Mouse (Mus musculus): ENCODE measurements around the gene Dpyd. TPM values are rescaled to one million over a fixed set of nuclear protein-coding genes. Genes with fewer than 3 reads are reported as not detected.

The Dpyd gene
- polyA plus RNA-seq, 3 experiments from 2014 or later: not detected

DNA sequence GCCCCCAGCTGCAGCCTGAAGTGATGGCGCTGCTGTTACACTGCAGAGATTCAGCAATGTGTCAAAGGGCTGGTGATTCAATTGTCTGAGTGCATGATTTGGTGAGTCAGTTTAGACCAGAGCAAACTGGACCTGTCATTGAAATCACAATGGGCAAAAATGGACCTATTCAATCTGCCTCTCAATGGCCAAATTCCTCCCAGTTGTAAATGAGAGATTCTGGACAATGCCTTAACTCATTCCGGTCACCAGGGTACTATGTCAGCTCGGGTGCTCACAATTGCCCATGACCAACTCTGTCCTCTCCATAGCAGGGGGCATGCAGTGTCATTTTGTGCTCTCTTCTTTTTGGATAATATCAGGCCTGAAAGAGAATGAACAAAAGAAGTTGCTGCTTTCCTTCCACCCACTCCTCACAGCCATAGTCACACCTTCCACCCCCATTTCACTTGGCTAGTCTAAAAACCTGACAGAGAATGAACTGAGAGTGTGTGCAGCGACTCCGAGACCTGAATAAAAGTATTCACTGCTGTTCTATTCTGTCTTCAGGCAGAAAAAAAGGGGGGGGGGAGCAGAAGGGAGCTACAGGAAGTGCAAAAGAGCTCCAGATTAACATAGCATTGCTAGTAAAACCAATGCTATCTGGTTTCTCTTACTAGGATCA lies 533.4 kb downstream of the Dpyd start:
- no peak for ATAC-seq

DNA sequence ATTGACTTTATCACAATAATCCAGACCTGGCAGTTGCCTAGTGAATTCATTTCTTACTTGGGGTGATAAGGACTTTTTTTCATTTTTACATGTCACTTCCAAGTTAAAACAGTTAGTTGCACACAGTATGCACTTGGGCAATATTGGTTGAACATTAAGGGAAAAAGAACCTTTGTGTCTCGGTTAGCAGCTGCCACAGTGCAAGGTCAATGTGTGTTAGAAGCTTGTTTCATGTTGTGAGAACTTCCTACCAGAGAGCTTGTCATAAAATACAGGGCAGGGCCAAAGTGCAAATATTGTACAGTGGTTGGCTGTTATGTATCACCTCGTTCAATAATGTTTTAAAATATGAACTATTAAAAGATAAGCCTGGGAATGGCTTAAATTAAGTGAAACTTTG lies 564.1 kb downstream of the Dpyd start:
- no peak for ATAC-seq

DNA sequence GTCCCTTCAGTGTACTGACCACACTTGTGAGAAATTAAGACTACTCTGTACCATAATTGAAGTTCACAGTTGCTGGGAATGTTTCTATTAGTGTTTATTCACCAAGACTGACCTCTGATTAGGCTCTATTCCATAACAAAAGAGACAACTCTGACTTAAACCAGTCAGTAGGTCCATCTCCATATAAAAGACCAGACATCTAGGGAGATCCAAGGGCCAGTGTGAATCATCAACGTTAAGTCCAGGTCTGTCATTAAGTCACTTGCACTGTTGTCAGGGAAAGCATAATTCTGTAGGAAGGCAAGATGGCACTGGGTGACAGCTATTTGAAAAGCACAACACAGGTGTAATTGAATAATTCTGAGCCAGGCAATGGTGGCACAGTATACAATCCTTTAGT lies 566.1 kb downstream of the Dpyd start:
- no peak for ATAC-seq

DNA sequence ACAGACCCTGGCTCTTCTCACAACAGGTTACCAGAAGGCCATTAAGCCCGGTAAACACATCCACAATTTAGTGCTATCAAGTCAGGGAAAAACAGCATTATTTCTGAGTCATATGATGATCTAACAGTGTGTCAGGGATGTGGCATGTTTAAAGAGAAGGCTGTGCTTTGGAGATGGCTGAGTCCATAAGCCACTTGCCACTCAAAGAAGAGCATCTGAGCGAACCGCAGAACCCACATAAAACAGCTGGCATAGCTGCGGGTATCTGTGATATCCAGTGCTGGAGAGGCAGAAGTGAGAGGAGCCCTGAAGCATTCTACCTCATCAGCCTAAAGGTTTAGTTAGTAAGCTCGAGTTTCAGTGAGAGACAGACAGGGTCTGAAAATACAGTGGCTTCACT lies 581.1 kb downstream of the Dpyd start:
- ATAC-seq: no peak

DNA sequence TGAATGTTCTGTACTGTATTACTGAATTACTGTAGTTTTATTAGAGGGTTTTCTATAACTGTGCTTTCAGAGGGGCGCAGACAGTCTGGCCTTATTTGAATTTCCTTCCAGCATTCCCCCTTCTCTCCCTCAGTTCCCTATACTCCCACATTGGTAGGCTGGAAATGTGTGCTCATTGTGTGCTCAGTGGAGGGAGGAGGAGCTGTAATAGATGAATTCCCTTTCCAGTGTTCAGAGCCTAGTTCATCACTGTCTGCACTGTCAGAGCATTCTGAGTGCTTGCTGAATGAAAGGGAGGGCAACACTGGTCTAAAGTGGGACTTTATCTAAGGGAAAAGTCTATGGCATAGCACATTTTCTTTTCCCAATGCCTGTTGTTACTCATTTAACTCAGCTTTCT lies 582.9 kb downstream of the Dpyd start:
- ATAC-seq: no peak

DNA sequence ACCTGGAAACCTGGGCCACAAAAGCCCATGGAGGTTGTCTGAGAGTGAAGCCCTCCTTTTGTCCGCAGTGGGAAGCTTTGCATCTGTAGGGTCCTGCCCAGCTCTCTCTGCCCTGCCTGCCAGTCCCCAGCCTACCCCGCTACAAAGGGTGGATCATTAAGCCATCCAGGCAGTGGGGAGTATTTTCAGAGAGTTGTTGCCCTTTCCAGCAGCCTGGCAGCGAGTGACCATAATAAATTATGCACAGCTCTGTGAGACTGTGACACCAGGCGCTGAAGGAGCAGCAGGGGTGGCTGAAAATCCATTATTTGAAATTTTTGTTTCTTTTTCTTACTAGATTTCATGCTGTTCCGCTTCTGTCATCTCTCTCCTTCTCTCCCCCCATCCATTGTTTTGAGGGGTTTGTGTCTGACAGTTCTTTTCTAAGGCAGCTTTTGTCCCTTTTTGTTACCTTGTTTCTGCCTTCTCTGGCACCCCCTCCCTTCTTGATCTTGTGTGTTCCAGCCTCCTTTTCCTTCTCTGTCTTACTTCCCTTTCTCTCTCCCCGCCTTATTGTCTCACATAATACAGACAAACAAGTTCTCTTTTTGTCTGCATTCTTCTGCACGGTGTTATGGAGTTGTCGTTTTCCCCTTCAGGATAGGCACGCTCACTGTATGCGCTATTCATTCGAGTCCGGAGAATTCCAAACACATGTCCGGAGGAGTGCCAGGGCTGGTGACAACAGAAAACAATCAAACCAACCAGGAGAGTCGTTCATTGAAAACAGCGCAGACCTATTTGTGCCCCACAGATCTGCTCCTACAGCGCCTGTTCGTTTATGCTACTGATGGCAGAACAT lies 592.9 kb downstream of the Dpyd start:
- no peak for ATAC-seq

DNA sequence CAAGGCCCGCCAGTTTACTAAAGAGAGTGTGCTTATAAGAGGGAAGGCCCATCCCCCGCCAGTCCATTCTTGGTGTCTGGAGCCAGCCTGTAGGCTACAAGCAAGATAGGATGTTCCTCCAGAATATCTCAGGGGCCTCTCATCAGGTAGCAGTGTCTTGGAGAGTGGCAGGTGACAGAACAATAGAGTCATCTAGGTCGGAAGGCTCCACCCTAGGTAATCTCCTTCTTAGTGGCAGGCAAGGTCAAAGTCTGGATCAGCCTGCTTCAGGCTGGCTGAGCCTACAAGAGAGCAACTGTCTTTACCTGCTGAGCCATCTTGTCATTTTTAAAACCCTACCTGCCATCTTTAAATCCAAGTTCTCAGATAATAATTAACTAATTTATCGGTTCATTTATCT lies 596.7 kb downstream of the Dpyd start:
- no peak for ATAC-seq

DNA sequence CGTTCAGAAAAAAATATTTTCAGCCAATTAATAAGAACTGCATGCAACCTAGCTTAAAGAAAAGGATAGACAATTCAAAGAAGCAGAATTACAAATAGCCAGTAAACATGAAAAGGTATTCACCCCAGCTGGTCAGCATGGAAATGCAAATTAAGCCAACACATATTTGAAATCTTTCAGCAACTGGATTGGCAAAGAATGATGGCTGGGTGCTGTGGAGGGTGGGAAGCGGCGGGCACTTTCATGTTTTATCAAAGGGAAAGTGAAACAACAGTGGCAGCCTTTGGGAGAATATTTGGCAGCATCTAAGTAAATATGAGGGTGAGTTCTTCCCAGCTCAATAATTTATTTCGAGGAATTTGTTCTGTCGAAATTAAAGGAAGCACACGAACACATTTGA lies 603.8 kb downstream of the Dpyd start:
- ATAC-seq: no peak

DNA sequence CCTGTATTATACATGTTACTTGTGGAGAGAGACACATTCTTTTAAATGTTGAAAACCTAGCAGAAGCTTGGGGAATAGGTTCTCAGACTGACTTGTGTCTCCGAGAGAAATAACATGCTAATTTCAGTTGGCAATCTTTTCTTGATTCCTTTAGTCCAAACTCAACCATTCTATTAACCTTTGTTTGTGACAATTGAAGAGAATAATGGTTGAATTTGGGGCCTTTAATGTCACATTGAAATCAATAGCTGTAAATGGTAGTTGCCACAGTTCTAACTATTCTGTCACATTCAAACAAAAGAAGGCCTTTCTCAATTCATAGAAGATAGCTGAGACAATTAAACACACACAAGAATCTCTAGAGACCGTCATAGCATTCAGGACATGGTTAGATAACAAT lies 606.2 kb downstream of the Dpyd start:
- ATAC-seq: no peak

DNA sequence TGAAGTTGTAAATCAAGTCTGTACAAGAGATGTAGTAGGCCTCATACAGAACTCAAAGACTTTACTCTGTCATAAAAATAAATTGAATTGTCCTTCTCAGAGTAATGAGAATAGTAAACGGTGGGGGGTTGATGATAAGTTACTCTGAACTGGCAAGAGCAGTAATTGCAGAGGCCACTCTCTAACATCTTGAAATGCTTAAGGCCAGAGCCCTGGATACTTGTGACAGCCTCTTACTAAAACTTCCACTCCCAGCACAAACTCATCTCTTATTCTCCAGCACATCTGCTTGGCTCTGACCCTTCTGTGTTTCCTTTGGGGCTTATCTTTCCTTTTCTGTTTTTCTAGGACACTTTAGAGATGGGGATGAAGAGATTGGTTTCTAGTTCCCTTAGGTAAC lies 606.7 kb downstream of the Dpyd start:
- no peak for ATAC-seq

DNA sequence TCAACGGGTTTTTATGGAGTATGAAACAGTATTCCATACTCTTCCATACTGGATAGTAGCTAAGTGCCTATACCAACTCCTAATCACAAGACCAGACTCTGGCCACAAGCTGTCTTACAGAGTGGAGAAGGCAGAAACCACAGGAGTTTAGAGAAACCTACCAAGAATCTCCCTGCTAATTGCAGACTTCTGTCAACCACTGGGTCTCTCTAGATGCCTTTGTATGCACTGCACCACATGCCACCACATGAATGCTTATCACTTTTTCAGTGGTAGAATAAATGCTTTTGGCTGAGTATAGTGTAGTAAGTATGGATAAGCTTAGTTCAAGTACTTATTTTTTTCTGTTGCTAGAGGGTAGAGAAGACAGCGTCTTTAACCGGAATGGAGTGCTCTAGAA lies 621.3 kb downstream of the Dpyd start:
- no peak for ATAC-seq

DNA sequence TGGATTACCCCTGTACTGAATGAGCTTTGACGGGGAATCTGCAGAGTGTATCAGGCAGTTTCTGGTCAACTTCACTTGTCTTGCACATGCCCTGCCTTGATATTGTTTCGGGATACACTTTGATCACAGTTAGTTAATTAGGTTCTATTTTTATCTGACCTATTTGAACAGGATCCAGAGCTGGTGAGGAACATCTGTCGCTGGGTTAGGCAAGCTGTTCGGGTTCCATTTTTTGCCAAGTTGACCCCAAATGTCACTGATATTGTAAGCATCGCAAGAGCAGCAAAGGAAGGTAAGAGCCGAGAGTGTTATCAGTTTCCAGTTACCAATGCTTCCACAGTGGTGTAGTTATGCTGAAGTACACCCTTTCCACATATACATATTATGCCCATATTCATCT lies 632.1 kb downstream of the Dpyd start:
- ATAC-seq: no peak

DNA sequence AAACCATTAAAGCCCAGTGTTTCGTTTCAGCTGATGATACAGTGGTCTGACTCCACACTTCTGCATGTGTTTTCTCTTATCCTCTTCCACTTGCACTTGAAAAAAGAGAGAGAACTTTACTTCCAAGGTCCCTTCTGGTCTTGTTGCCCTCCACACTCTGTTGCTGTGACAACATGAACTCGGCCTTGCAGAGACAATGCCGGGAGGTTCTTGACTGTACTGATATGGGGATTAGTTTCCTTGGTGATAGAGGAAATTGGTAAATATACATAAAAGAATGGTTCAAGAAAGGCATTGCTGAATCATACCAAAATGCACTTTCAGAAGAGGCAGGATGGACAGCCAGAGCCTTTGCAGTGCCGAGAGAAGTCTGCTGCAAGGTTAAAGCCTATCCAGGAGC lies 633.7 kb downstream of the Dpyd start:
- ATAC-seq: no peak

DNA sequence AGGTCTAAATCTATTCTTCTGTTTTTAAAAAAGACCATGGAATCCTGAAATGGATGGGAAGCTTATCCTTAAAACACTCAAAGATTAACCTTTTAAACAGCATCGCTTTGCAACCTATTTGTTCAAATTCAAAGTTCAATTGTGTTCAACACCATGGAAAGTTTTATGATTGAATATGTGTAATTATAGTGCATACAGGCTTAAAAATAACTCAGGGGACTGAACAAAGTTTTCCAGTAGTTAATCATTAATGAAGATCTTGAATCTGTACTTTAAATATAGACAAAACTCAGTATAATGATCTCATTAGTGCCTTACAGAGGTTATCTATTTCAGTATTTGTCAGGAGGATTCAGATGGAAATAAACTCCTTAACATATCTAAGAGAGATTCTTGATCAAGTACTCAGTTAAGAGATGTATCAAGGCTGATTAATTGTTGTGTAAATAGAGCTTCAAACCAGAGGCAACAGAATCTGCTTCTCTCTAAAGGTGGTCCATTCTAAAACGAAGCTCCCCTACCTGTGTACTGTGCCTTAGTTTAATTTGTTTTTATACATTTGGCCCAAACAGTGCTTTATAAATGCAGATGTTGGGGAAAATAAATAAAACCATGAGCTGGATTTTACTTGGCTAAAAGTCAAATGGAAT lies 659.0 kb downstream of the Dpyd start:
- ATAC-seq: no peak

DNA sequence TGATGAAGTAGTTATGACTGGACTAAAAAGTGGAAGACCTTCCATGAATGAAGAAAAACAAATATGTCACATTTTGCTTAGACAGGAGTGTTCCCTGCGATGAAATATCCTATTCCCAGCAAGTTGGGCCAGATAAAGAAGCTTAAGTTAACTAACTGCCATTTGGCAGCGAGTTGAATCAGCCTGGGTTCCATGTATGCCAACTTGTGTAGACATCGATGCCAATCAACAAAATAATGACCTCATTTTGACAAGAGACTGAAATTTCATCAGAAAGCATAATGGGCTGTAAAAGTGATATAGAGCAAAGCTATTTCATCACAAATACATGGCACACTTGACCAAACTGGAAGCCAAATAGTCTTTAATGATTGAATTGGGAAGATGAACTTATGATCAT lies 681.3 kb downstream of the Dpyd start:
- no peak for ATAC-seq

DNA sequence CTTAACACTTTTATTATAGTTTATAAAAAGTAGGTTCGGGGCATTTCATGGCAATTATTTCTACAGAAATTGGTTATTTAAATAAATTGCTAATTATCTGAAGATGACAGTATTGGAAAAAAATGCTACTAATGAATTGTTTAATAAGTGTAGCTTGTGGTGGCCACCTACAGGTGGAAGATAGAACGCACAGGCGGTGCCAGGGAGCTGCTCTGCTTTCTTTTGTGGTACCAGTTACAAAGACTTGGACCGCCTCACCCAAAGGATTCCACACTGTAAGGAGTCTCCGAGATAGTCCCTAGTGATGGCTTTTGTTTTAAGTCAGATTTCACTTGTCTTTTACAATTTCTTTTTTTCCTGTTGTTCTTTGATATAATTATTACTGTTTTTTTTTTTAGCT lies 694.6 kb downstream of the Dpyd start:
- no peak for ATAC-seq

DNA sequence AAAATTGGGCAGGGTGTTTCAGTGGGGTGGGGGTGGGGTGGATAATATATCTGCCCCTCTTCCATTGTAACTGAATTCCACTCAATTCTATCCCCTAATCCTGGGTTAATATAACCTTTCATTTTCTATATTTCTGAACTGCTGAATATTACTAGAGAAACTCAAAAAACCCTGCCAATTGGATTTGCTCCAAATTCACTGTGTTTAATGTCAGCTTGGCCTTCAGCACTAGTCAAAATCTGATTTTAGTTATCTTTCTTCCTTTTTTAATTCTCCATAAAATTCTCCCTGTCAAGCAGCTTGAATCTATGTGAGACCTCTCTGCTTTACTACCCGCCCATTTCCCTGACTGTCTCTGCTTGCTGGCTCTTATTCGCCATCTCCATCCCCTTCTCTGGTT lies 713.3 kb downstream of the Dpyd start:
- no peak for ATAC-seq

DNA sequence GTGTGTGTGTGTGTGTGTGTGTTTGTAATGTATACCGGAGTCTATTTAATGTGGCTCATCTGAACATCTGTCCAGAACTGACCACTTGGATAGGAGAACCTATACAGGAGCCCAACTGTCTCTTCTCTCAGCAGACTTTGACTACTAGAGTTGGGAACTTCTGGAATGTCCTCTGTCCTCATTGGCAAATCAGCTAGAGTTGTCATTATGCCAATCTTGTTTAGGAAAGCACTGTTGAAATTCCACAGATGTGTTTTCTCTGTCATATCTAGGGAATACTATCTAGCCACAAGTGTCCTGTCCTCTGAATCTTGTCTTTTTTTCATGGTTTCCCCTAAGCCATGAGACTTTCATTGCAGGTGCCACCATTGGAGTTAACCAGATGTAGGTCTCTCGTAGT lies 718.7 kb downstream of the Dpyd start:
- ATAC-seq: no peak

DNA sequence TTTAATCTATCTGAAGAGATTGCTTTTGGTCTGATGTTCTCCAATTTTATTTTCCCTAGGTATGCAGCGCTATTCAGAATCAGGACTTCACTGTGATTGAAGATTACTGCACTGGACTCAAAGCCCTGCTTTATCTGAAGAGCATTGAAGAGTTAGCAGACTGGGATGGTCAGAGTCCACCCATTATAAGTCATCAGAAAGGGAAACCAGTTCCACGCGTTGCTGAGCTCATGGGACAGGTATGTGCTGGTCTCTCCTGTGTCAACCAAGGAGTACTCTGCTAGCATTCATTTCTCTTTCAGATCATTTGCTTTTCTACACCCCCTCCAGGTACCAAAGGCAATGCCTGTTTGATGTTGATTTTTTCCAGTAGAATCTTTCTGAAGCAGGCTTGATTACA lies 752.8 kb downstream of the Dpyd start:
- ATAC-seq: no peak

DNA sequence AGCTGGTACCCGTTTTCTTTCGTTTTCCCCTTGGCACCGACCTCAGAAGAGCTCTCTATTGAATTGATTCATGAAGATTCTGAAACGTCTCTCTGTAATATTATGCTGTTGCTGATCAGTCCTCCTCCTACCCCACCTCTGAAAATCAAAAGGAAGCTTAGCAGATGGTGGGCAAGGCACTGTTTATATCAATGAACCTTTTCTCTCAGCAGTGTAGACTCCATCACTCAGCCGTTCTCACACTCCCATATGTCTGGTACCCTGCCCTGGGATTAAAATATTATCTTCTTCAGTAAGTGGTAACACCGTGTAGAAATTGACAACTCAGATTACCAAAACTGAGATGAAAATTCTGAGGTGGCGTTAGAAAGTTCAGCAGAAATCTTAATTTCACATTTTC lies 767.1 kb downstream of the Dpyd start:
- no peak for ATAC-seq

DNA sequence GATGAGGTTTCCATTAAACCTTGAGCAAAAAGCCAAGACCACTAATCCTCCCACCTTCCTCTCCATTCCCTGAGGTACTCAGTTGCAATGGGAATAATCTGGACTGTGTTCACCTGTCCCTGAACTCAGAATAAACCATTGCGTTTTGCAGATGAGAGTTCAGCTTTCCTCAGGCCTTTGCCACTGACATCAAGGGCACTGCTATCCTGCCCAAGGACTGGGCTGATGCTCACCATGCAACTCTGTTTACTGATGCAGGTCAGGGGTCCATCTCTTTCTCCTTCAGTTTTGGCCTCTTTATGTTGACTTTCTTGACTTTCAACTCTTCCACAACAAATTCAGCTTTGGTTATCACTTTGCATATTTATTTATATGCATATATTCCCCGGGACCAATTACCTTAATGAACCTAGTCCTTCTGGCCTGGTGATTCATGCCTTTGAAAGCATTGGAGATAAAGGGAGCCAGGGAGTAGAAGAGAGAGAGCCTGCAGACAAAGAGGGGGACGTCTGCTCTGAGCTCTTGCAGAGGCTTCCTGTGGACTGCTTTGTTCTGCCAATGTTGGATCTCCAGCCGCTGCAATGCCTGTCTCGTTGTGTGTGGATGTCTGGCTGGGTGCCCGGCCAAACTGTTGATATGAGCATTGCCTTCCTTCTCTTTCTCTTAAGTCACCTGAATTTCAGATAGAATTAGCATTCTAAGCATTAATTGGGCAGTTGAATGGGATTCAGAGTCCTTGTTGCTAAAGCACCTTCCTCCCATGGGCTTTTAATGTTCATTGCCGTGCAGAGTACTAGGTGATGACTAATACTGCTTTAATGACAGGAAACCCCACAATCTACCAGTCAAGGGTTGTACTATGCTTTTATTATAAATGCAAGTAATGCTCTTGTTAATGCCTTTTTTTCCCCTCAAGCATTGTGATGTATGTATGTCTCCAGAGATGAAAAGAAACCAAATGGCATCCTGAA lies 771.7 kb downstream of the Dpyd start:
- no peak for ATAC-seq

DNA sequence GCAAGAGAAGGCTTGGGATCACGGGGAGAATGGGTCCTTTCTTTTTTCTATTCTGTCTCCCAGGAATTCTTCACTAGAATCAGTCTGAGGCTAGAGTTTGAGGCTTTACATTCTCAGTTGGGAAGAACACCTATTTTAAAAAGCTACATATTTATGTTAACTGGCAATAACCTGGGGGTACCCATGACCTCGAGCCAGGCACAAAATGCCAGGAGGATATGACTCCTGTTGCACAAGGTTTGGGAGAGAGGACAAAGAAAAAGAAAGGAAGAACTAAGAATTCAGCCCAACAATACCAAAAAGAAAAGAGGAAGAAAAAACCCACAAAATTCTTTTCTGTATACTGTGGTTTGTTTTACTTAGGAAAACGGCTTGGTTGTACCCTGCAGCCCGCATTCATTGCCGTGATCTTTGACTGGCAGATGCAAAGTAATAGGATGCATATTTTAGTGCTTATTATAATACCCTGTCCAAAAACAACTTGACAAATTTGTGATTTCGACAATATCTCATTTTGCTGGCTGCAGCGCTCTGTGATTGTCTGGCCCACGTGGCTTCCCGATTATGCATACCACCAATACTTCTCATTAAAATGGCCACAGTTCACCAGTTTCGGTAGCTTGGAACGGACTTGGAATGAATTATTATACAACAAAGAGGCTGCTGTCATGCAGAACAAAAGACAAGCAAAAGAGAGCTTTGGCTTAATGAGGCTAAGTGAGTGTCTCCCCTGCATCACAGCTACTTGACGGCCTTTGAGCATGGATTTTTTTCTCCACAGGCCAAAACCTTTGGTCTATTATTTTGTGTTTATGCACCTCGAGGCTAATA lies 799.8 kb downstream of the Dpyd start:
- ATAC-seq: no peak
